Mouse (Mus musculus) midbrain, embryonic 14.5 days (tissue): Measurements from ENCODE around the gene 1700092M07Rik. TPM values are rescaled to one million over a fixed set of nuclear protein-coding genes. Genes with fewer than 3 reads are reported as not detected.

Source experiments
- ATAC-seq: fragments of 200-750 bp; cut with Nextera tagmentation; 2 replicates; pipeline ENCODE4 v1.8.0; 2017; ENCODE audit warnings: moderate number of reproducible peaks, moderate library complexity; ENCODE audit not compliant: low FRiP score, low TSS enrichment
- DNase-seq: peaks from one replicate; pipeline ENCODE4 v3.0.0-alpha.2; 2015
- H3K27ac ChIP-seq: fragments of 300-500 bp; sonication (generic); replicated peaks from 2 replicates; pipeline ENCODE4 v1.5.1; 2014; ENCODE audit warnings: mild to moderate bottlenecking, low read depth, low read length, moderate library complexity
- H3K27me3 ChIP-seq: fragments of 300-500 bp; sonication (generic); 2 replicates; pipeline ENCODE4 v1.6.1; 2014; ENCODE audit warnings: low read length, control low read depth, mixed read lengths; ENCODE audit not compliant: control insufficient read depth, insufficient read depth
- H3K36me3 ChIP-seq: fragments of 300-500 bp; sonication (generic); 2 replicates; pipeline ENCODE4 v1.6.1; 2014; ENCODE audit warnings: low read length, control low read depth; ENCODE audit not compliant: control insufficient read depth, insufficient read depth
- H3K4me1 ChIP-seq: fragments of 300-500 bp; sonication (generic); 2 replicates; pipeline ENCODE4 v1.6.1; 2014; ENCODE audit warnings: mild to moderate bottlenecking, antibody characterized with exemption, low read length, control low read depth; ENCODE audit not compliant: control insufficient read depth, insufficient read depth
- H3K4me2 ChIP-seq: fragments of 300-500 bp; sonication (generic); 2 replicates; pipeline ENCODE4 v1.6.1; 2014; ENCODE audit warnings: mild to moderate bottlenecking, low read length, moderate library complexity
- H3K4me3 ChIP-seq: fragments of 300-500 bp; sonication (generic); replicated peaks from 2 replicates; pipeline ENCODE4 v1.5.1; 2014; ENCODE audit warnings: low read depth, low read length
- H3K9ac ChIP-seq: fragments of 300-500 bp; sonication (generic); replicated peaks from 2 replicates; pipeline ENCODE4 v1.6.1; 2014; ENCODE audit warnings: mild to moderate bottlenecking, low read length, moderate library complexity
- H3K9me3 ChIP-seq: fragments of 300-500 bp; sonication (generic); 2 replicates; pipeline ENCODE4 v1.6.1; 2016; ENCODE audit warnings: low read length, control low read depth, mixed read lengths; ENCODE audit not compliant: control insufficient read depth
- WGBS: fragments of 180-500 bp; shearing (Covaris S2); extraction: QIAGEN DNeasy Blood & Tissue Kit; methylation state at CpG from one replicate; pipeline ENCODE4 v1.1.7; 2014; 5-methylcytosine and 5-hydroxymethylcytosine counted together
- polyA plus RNA-seq: library from polyadenylated mRNA; unstranded; fragments of >200 nt; fragmentation: Nextera tagmentation; extraction: Ambion mirVana; gene quantifications from 2 replicates; pipeline ENCODE4 v1.2.1, GENCODE M21; 2014

1700092M07Rik gene
- polyA plus RNA-seq, 1 experiment from 2014 or later = 1.1 TPM

- Histone ChIP-seq H3K4me2 (no peak overlapping the region), H3K27ac (no peak overlapping the region), H3K36me3 (peaks cover 85% of the 10 kb centered on the region), H3K4me1 (0 out of 2 replicates have a peak, but pooled peaks cover 3% of the 10 kb centered on the region), H3K9me3 (peaks cover 7% of the 10 kb centered on the region; the same call in 1 of the 2 replicates), H3K4me3 (no peak overlapping the region), H3K9ac (no peak overlapping the region), H3K27me3 (no peaks in the 10 kb centered on the region)
- DNase-seq = no peak
- 98% methylated on average over 9 of the region's 9 CpGs for WGBS
- no peak for ATAC-seq
Observed at GRCm38 (mm10) chr19:8765562-8765961, 25.0 kb downstream of the 1700092M07Rik start.

- ATAC-seq = peak; percentile 55; the same call in 1 of the 2 replicates
- H3K9ac ChIP-seq = peak within 1 kb of the TSS; percentile 84
- peak within 1 kb of the TSS; percentile 78 for H3K4me3 ChIP-seq
- peak within 1 kb of the TSS; percentile 88 for H3K27ac ChIP-seq
- peaks cover 33% of the 10 kb centered on the region for H3K4me1 ChIP-seq
- H3K36me3 ChIP-seq = peaks cover 71% of the 10 kb centered on the region
- no peaks in the 10 kb centered on the region for H3K9me3 ChIP-seq
- WGBS = 19% methylated on average over 29 of the region's 29 CpGs
- H3K27me3 ChIP-seq = no peaks in the 10 kb centered on the region
- H3K4me2 ChIP-seq = peak within 1 kb of the TSS; percentile 68
- DNase-seq = peak; percentile 88
Observed at GRCm38 (mm10) chr19:8770567-8771270, 30.2 kb downstream of the 1700092M07Rik start, which contains the start of gene Tmem223. Gene Tmem223 (plus strand): TSS chr19:8770996.

DNA sequence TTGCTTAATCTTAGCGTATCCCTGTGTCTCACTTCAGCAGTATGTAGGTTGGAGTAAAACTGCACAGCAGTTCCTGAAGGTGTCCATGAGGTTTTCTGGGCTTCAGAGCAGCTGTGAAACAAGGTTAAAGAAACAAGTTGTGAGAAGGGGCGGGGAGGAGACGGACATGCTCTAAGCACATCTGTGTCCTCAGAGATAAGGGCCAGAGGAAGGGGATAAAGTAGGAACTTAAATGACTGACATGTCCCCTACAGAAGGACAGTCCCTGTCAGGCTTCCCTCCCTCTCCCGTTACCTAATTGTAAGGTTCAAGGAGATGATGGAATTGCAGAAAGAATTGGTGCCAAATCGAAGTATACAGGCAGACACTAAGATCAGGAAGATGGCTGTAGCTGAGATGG is 32.5 kb downstream of the 1700092M07Rik start:
- DNase-seq (no peak), ATAC-seq (no peak)
- Histone ChIP-seq H3K4me2 (peak overlapping the region; percentile 100), H3K9ac (no peak overlapping the region), H3K27me3 (no peaks in the 10 kb centered on the region), H3K4me1 (peaks cover 34% of the 10 kb centered on the region), H3K9me3 (no peaks in the 10 kb centered on the region), H3K36me3 (peaks cover 51% of the 10 kb centered on the region), H3K27ac (no peak overlapping the region), H3K4me3 (peak overlapping the region; percentile 10; the same call in 1 of the 2 replicates)
- 91% methylated on average over 5 of the region's 5 CpGs for WGBS

DNA sequence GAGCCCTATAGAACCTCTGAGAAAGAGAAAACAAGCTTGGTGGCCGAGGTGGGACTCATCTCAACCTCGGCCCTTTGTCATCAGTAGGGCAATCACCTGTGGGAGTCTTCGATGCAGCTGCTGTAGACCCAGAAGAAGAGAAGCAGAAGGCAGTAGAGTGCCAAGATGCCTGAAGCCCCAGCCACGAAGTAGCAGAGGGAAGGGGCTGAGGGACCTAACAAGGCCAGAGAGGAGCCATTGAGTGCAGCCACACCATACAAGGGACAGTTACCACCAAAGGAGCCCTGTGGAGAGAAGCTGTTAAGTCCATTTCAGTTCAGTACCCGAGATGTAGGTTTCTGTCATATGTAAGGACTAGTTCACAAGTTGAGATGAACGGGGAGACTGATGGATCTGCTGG is 32.9 kb downstream of the 1700092M07Rik start:
- Histone ChIP-seq H3K36me3 (peaks cover 51% of the 10 kb centered on the region), H3K4me2 (peak overlapping the region; percentile 100), H3K9ac (peak overlapping the region; percentile 78; the same call in 1 of the 2 replicates), H3K27ac (no peak overlapping the region), H3K27me3 (no peaks in the 10 kb centered on the region), H3K4me1 (peaks cover 34% of the 10 kb centered on the region), H3K9me3 (no peaks in the 10 kb centered on the region), H3K4me3 (peak overlapping the region; percentile 64)
- DNase-seq (no peak), ATAC-seq (no peak)
- WGBS = 57% methylated on average over 6 of the region's 6 CpGs

GRCm38 (mm10) chr19:8774086-8774835 is 33.7 kb downstream of the 1700092M07Rik start, which contains the start of gene Tmem179b:
Gene Tmem179b (minus strand): TSS chr19:8774467.
- Histone ChIP-seq H3K4me3 (peak within 1 kb of the TSS; percentile 64), H3K36me3 (peaks cover 46% of the 10 kb centered on the region), H3K27ac (peak within 1 kb of the TSS; percentile 99), H3K27me3 (no peaks in the 10 kb centered on the region), H3K4me1 (peaks cover 34% of the 10 kb centered on the region), H3K4me2 (peak within 1 kb of the TSS; percentile 100), H3K9ac (peak within 1 kb of the TSS; percentile 78), H3K9me3 (no peaks in the 10 kb centered on the region)
- peak; percentile 98 for DNase-seq
- under 1% methylated on average over 68 of the region's 68 CpGs for WGBS
- peak; percentile 93 for ATAC-seq

DNA sequence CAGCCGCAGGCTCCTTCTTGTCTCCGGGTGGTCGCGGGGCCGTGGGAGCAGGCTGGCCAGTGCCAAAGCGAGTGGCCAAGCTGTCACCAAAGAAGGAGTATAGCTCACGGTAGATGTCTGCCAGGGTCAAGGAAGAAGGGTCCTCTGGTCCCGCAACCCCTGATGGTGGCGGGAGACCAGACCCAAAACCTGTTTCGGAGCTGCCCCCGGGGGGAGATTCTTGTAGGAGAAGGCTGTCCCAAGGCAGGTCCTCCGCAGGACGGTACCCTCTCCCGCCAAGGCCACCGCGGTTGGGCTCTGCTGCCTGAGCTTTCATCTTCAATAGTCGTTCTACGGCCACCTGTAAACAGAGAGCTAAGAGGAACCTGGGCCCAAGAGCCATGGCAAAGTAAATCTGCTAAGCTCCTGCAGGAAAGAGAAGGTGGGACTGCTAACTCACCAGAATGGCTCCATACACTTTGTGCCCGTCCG is 34.5 kb downstream of the 1700092M07Rik start:
- 5% methylated on average over 20 of the region's 20 CpGs for WGBS
- Histone ChIP-seq H3K27me3 (no peaks in the 10 kb centered on the region), H3K9ac (peak overlapping the region; percentile 78), H3K9me3 (no peaks in the 10 kb centered on the region), H3K4me1 (peaks cover 34% of the 10 kb centered on the region), H3K4me2 (peak overlapping the region; percentile 100), H3K36me3 (peaks cover 42% of the 10 kb centered on the region), H3K27ac (peak overlapping the region; percentile 99), H3K4me3 (peak overlapping the region; percentile 64)
- DNase-seq (no peak), ATAC-seq (no peak; the same call in 1 of the 2 replicates)

- peak; percentile 99 for ATAC-seq
- Histone ChIP-seq H3K4me1 (peaks cover 13% of the 10 kb centered on the region; the same call in 1 of the 2 replicates), H3K27ac (peak within 1 kb of the TSS; percentile 75), H3K9ac (peak within 1 kb of the TSS; percentile 66), H3K9me3 (no peaks in the 10 kb centered on the region), H3K4me2 (peak within 1 kb of the TSS; percentile 69), H3K27me3 (no peaks in the 10 kb centered on the region), H3K36me3 (peaks cover 26% of the 10 kb centered on the region), H3K4me3 (peak within 1 kb of the TSS; percentile 75)
- DNase-seq = peak; percentile 96
- WGBS = 1% methylated on average over 32 of the region's 32 CpGs
Observed at GRCm38 (mm10) chr19:8786008-8786781, 45.7 kb downstream of the 1700092M07Rik start, which contains the start of gene Taf6l. Gene Taf6l (minus strand): TSS chr19:8786417.

GRCm38 (mm10) chr19:8788521-8788920 is 48.0 kb downstream of the 1700092M07Rik start:
- Histone ChIP-seq H3K9ac (no peak overlapping the region), H3K36me3 (peaks cover 15% of the 10 kb centered on the region)

More at GRCm38 (mm10) chr19:8788521-8788920, 48.0 kb downstream of the 1700092M07Rik start:
- H3K4me3 ChIP-seq = no peak overlapping the region
- H3K27ac ChIP-seq = peak overlapping the region; percentile 67
- WGBS = 18% methylated on average over 3 of the region's 3 CpGs
- ATAC-seq (no peak), DNase-seq (peak; percentile 65)
- H3K4me1 ChIP-seq = peaks cover 13% of the 10 kb centered on the region; the same call in 1 of the 2 replicates
- H3K27me3 ChIP-seq = no peaks in the 10 kb centered on the region
- no peak overlapping the region; the same call in 1 of the 2 replicates for H3K4me2 ChIP-seq
- no peaks in the 10 kb centered on the region for H3K9me3 ChIP-seq
